Mouse (Mus musculus) spleen, postnatal 10 days (tissue): ENCODE measurements around the gene Abcc8.

Source experiments
- DNase-seq, 2 experiments: peaks; one replicate each; pipeline ENCODE4 v3.0.0; 2021 to 2022; ENCODE audit warnings: low spot score in 2 of 2

Abcc8 gene

GRCm38 (mm10) chr7:46154498-46155488, 25.0 kb downstream of the Abcc8 start:
- DNase-seq, result no peak

GRCm38 (mm10) chr7:46152819-46153351, 26.9 kb downstream of the Abcc8 start:
- DNase-seq, result no peak

- DNase-seq, result no peak
Observed at GRCm38 (mm10) chr7:46147417-46147816, 32.4 kb downstream of the Abcc8 start.

- no peak for DNase-seq
Observed at GRCm38 (mm10) chr7:46146675-46147308, 33.0 kb downstream of the Abcc8 start.

GRCm38 (mm10) chr7:46144061-46144460, 35.8 kb downstream of the Abcc8 start:
- DNase-seq, result no peak

GRCm38 (mm10) chr7:46138329-46138930, 41.4 kb downstream of the Abcc8 start:
- DNase-seq, result no peak

- no peak for DNase-seq
Observed at GRCm38 (mm10) chr7:46133858-46134257, 46.0 kb downstream of the Abcc8 start.

- no peak for DNase-seq
Observed at GRCm38 (mm10) chr7:46132229-46132628, 47.6 kb downstream of the Abcc8 start.

GRCm38 (mm10) chr7:46131806-46132205, 48.0 kb downstream of the Abcc8 start:
- no peak for DNase-seq

GRCm38 (mm10) chr7:46131266-46131665, 48.6 kb downstream of the Abcc8 start:
- DNase-seq, result no peak

- no peak for DNase-seq
Observed at GRCm38 (mm10) chr7:46130723-46131122, 49.1 kb downstream of the Abcc8 start.

GRCm38 (mm10) chr7:46129463-46130179, 50.2 kb downstream of the Abcc8 start:
- DNase-seq, result no peak

GRCm38 (mm10) chr7:46128196-46128595, 51.6 kb downstream of the Abcc8 start:
- no peak for DNase-seq

GRCm38 (mm10) chr7:46125340-46125739, 54.5 kb downstream of the Abcc8 start:
- no peak for DNase-seq

GRCm38 (mm10) chr7:46124460-46124859, 55.4 kb downstream of the Abcc8 start:
- DNase-seq, result no peak

GRCm38 (mm10) chr7:46122964-46123363, 56.9 kb downstream of the Abcc8 start:
- DNase-seq, result no peak

GRCm38 (mm10) chr7:46117035-46117434, 62.8 kb downstream of the Abcc8 start:
- DNase-seq, result no peak

GRCm38 (mm10) chr7:46116118-46116581, 63.7 kb downstream of the Abcc8 start:
- DNase-seq, result no peak

GRCm38 (mm10) chr7:46113435-46113834, 66.4 kb downstream of the Abcc8 start:
- DNase-seq, result no peak

- no peak for DNase-seq
Observed at GRCm38 (mm10) chr7:46111938-46112337, 67.9 kb downstream of the Abcc8 start.

GRCm38 (mm10) chr7:46111212-46111817, 68.5 kb downstream of the Abcc8 start:
- DNase-seq, result no peak
